Mouse (Mus musculus) embryonic facial prominence, embryonic 10.5 days (tissue): ENCODE measurements around the gene Trhde. TPM values are rescaled to one million over a fixed set of nuclear protein-coding genes. Genes with fewer than 3 reads are reported as not detected.

Source experiments
- DNase-seq: peaks from one replicate; pipeline ENCODE4 v3.0.0-alpha.2; 2017; ENCODE audit warnings: low spot score
- H3K27ac ChIP-seq: fragments of 300-500 bp; sonication (generic); replicated peaks from 2 replicates; pipeline ENCODE4 v1.5.1; 2016; ENCODE audit warnings: mild to moderate bottlenecking
- H3K27me3 ChIP-seq: fragments of 300-500 bp; sonication (generic); replicated peaks from 2 replicates; pipeline ENCODE4 v1.6.1; 2016; ENCODE audit warnings: low read depth, mild to moderate bottlenecking; ENCODE audit not compliant: poor library complexity, severe bottlenecking
- H3K36me3 ChIP-seq: fragments of 300-500 bp; sonication (generic); replicated peaks from 2 replicates; pipeline ENCODE4 v1.6.1; 2016; ENCODE audit warnings: mild to moderate bottlenecking, moderate library complexity
- H3K4me1 ChIP-seq: fragments of 300-500 bp; sonication (generic); 2 replicates; pipeline ENCODE4 v1.6.1; 2016
- H3K4me3 ChIP-seq: fragments of 300-500 bp; sonication (generic); 2 replicates; pipeline ENCODE4 v1.5.1; 2016; ENCODE audit warnings: mild to moderate bottlenecking, moderate library complexity
- H3K9me3 ChIP-seq: fragments of 300-500 bp; sonication (generic); 2 replicates; pipeline ENCODE4 v1.6.1; 2016; ENCODE audit warnings: mild to moderate bottlenecking
- WGBS: fragments of 180-500 bp; shearing (Covaris S2); methylation state at CpG from one replicate; pipeline ENCODE4 v1.1.7; 2016; 5-methylcytosine and 5-hydroxymethylcytosine counted together
- polyA plus RNA-seq: library from polyadenylated mRNA; unstranded; fragments of >200 nt; fragmentation: Nextera tagmentation; extraction: Ambion mirVana; gene quantifications from 2 replicates; pipeline ENCODE4 v1.2.1, GENCODE M21; 2016

The Trhde gene
- polyA plus RNA-seq, 1 experiment from 2014 or later: 1.5 TPM

- no peak for DNase-seq
- Histone ChIP-seq H3K9me3 (no peaks in the 10 kb centered on the region), H3K27ac (no peak overlapping the region), H3K27me3 (no peaks in the 10 kb centered on the region), H3K4me1 (no peaks in the 10 kb centered on the region), H3K36me3 (no peaks in the 10 kb centered on the region), H3K4me3 (no peak overlapping the region)
- 82% methylated on average over 3 of the region's 3 CpGs for WGBS
These were observed 431.3 kb downstream of the Trhde start for GRCm38 (mm10) chr10:114370804-114371203.

GRCm38 (mm10) chr10:114363442-114363841 lies 438.7 kb downstream of the Trhde start:
- WGBS: 61% methylated on average over 6 of the region's 6 CpGs
- Histone ChIP-seq H3K9me3 (no peaks in the 10 kb centered on the region), H3K4me3 (no peak overlapping the region), H3K27ac (no peak overlapping the region), H3K27me3 (no peaks in the 10 kb centered on the region), H3K4me1 (peaks cover 4% of the 10 kb centered on the region), H3K36me3 (no peaks in the 10 kb centered on the region)
- DNase-seq: no peak

GRCm38 (mm10) chr10:114362631-114363030 lies 439.5 kb downstream of the Trhde start:
- Histone ChIP-seq H3K9me3 (no peaks in the 10 kb centered on the region), H3K27me3 (no peaks in the 10 kb centered on the region), H3K27ac (no peak overlapping the region), H3K4me1 (peaks cover 4% of the 10 kb centered on the region), H3K36me3 (no peaks in the 10 kb centered on the region), H3K4me3 (no peak overlapping the region)
- peak; percentile 56 for DNase-seq
- WGBS: 37% methylated on average over 2 of the region's 2 CpGs
